Mouse (Mus musculus) liver, adult (tissue): ENCODE results near the gene Gm20388.

Experiments used
- GATA4 ChIP-seq: IDR thresholded peaks from 2 replicates; pipeline ENCODE4 v1.6.1; 2014; ENCODE audit warnings: mild to moderate bottlenecking, low read length; ENCODE audit not compliant: insufficient replicate concordance

The Gm20388 gene

GRCm38 (mm10) chr8:122685097-122685861, 2774.6 kb downstream of the Gm20388 start:
- no peak for TF ChIP-seq GATA4

GRCm38 (mm10) chr8:122686879-122687278, 2776.2 kb downstream of the Gm20388 start:
- no peak for TF ChIP-seq GATA4

- TF ChIP-seq GATA4: no peak
Observed at GRCm38 (mm10) chr8:122689315-122689714, 2778.7 kb downstream of the Gm20388 start.

GRCm38 (mm10) chr8:122691018-122691417, 2780.4 kb downstream of the Gm20388 start:
- no peak for TF ChIP-seq GATA4

GRCm38 (mm10) chr8:122692152-122692551, 2781.5 kb downstream of the Gm20388 start:
- no peak for TF ChIP-seq GATA4

GRCm38 (mm10) chr8:122695438-122696042, 2784.9 kb downstream of the Gm20388 start:
- TF ChIP-seq GATA4: peak; percentile 25; the same call in 1 of the 2 replicates

GRCm38 (mm10) chr8:122697181-122697581, 2786.5 kb downstream of the Gm20388 start:
- no peak for TF ChIP-seq GATA4

- TF ChIP-seq GATA4: no peak
Observed at GRCm38 (mm10) chr8:122697586-122697985, 2786.9 kb downstream of the Gm20388 start.

GRCm38 (mm10) chr8:122698254-122698768, 2787.7 kb downstream of the Gm20388 start:
- TF ChIP-seq GATA4: no peak

- no peak; the same call in 1 of the 2 replicates for TF ChIP-seq GATA4
Observed at GRCm38 (mm10) chr8:122699005-122699492, 2788.4 kb downstream of the Gm20388 start, which contains the start of gene Cbfa2t3. TSS of gene Cbfa2t3 (minus strand) at chr8:122699109.

- TF ChIP-seq GATA4: no peak
Observed at GRCm38 (mm10) chr8:122700628-122701027, 2790.0 kb downstream of the Gm20388 start.

- no peak for TF ChIP-seq GATA4
Observed at GRCm38 (mm10) chr8:122701441-122702185, 2791.0 kb downstream of the Gm20388 start.

- TF ChIP-seq GATA4: no peak
Observed at GRCm38 (mm10) chr8:122702301-122702941, 2791.8 kb downstream of the Gm20388 start.

- TF ChIP-seq GATA4: no peak
Observed at GRCm38 (mm10) chr8:122702957-122703356, 2792.3 kb downstream of the Gm20388 start.

GRCm38 (mm10) chr8:122704612-122705011, 2794.0 kb downstream of the Gm20388 start:
- no peak for TF ChIP-seq GATA4

GRCm38 (mm10) chr8:122705901-122706561, 2795.4 kb downstream of the Gm20388 start:
- no peak for TF ChIP-seq GATA4
